Mouse (Mus musculus) thymus, adult 2 months (tissue): ENCODE measurements at regions not wholly inside any gene's neighbourhood (a gene's known extent, or its start where the extent isn't known, plus 50 kb on each side); places are given as distances from the start of the nearest gene placed in this dataset.

ENCODE experiments used
- CTCF ChIP-seq: fragments of 200-500 bp; IDR thresholded peaks from 2 replicates; pipeline ENCODE4 v1.5.1; 2012; ENCODE audit warnings: mild to moderate bottlenecking, control low read depth, low read length, moderate library complexity, borderline replicate concordance; ENCODE audit not compliant: control insufficient read depth, poor library complexity, insufficient read depth; ENCODE audit errors: extremely low read depth
- POLR2A ChIP-seq: fragments of 200-500 bp; IDR thresholded peaks from 2 replicates; pipeline ENCODE4 v1.6.1; 2012; ENCODE audit warnings: mild to moderate bottlenecking, low read length, control low read depth, moderate library complexity; ENCODE audit not compliant: control insufficient read depth, poor library complexity, insufficient read depth; ENCODE audit errors: extremely low read depth

DNA sequence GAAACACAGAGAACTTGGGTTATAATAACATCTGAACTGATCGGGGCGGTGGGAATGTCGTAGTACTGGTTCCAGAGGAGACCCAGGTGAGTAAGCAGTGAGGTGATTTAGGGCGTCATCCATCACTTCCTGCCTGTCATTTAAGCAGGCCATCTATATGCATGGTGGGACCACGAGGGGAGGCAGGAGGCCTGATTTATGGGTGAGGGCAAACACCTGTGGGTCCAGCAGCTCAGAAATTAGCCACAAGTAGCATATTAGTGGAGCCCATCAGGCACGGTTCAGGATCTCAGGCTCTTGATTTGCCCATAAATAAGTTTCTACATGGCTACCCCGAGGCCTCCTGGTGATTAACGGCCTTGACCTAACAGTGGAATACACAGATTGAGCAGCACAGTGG, 428.8 kb upstream of the Adamts16 start:
- TF ChIP-seq CTCF (no peak), POLR2A (no peak)
